Mouse (Mus musculus) right cerebral cortex, postnatal 36 days (tissue): ENCODE measurements around the gene St7l.

ENCODE experiments used
- DNase-seq, 2 experiments: peaks; one replicate each; pipeline ENCODE4 v3.0.0; 2022; ENCODE audit warnings: low spot score in 2 of 2, mixed read lengths in 1 of 2

Gene St7l

GRCm38 (mm10) chr3:104963331-104964276, 99.8 kb downstream of the St7l start:
- DNase-seq, result no peak

- DNase-seq, result no peak
These were observed 101.5 kb downstream of the St7l start for GRCm38 (mm10) chr3:104965070-104965855.

- DNase-seq, result no peak
These were observed 102.3 kb downstream of the St7l start for GRCm38 (mm10) chr3:104965991-104966554.

- DNase-seq, result peak; percentile 73 to 75
These were observed 103.9 kb downstream of the St7l start for GRCm38 (mm10) chr3:104967548-104968300.
